Mouse (Mus musculus) erythroblast, embryonic 14.5 days (primary cell): Measurements from ENCODE around the gene Hist1h2af. TPM values are rescaled to one million over a fixed set of nuclear protein-coding genes. Genes with fewer than 3 reads are reported as not detected.
"Not testable (repeated sequence)": the region's sequence is repeated elsewhere in the genome, so short reads cannot be mapped to it uniquely, and the experiment has no call there.

Experiments used
- H3K27me3 ChIP-seq: 2 replicates; pipeline ENCODE4 v1.6.1; 2012; ENCODE audit warnings: inconsistent platforms; ENCODE audit not compliant: control insufficient read depth
- H3K36me3 ChIP-seq: 2 replicates; pipeline ENCODE4 v1.6.1; 2012; ENCODE audit warnings: mild to moderate bottlenecking, inconsistent platforms; ENCODE audit not compliant: control insufficient read depth
- H3K4me1 ChIP-seq: 2 replicates; pipeline ENCODE4 v1.6.1; 2012; ENCODE audit warnings: inconsistent platforms; ENCODE audit not compliant: control insufficient read depth
- H3K4me3 ChIP-seq: replicated peaks from 2 replicates; pipeline ENCODE3; 2012; ENCODE audit warnings: moderate library complexity, mild to moderate bottlenecking, inconsistent platforms
- H3K9me3 ChIP-seq: 2 replicates; pipeline ENCODE4 v1.6.1; 2012; ENCODE audit warnings: low read length, inconsistent platforms, mixed read lengths; ENCODE audit not compliant: control insufficient read depth
- GATA1 ChIP-seq: IDR thresholded peaks from 2 replicates; pipeline ENCODE4 v1.6.1; 2012; ENCODE audit warnings: low read length, inconsistent platforms, mixed read lengths
- TAL1 ChIP-seq: IDR thresholded peaks from 3 replicates; pipeline ENCODE4 v1.6.1; 2012; ENCODE audit warnings: low read length, inconsistent platforms, mixed read lengths
- polyA plus RNA-seq: library from polyadenylated mRNA; stranded (reverse); fragments of >175 nt; gene quantifications from 2 replicates; pipeline ENCODE4 v1.2.3, GENCODE M21; 2012

Gene Hist1h2af
- polyA plus RNA-seq, 1 experiment: 62.7 TPM

- H3K4me1 ChIP-seq: peaks cover 43% of the 10 kb centered on the region
- no peaks in the 10 kb centered on the region for H3K9me3 ChIP-seq
- TF ChIP-seq GATA1: no peak
- no peak for TF ChIP-seq TAL1
- H3K4me3 ChIP-seq: peak within 1 kb of the TSS; percentile 80
- no peaks in the 10 kb centered on the region for H3K36me3 ChIP-seq
- no peaks in the 10 kb centered on the region for H3K27me3 ChIP-seq
Measured at GRCm38 (mm10) chr13:23530901-23531875, 2.5 kb upstream of the Hist1h2af start, which contains the start of gene Hist1h4h. Gene Hist1h4h (plus strand): TSS chr13:23531050.

DNA sequence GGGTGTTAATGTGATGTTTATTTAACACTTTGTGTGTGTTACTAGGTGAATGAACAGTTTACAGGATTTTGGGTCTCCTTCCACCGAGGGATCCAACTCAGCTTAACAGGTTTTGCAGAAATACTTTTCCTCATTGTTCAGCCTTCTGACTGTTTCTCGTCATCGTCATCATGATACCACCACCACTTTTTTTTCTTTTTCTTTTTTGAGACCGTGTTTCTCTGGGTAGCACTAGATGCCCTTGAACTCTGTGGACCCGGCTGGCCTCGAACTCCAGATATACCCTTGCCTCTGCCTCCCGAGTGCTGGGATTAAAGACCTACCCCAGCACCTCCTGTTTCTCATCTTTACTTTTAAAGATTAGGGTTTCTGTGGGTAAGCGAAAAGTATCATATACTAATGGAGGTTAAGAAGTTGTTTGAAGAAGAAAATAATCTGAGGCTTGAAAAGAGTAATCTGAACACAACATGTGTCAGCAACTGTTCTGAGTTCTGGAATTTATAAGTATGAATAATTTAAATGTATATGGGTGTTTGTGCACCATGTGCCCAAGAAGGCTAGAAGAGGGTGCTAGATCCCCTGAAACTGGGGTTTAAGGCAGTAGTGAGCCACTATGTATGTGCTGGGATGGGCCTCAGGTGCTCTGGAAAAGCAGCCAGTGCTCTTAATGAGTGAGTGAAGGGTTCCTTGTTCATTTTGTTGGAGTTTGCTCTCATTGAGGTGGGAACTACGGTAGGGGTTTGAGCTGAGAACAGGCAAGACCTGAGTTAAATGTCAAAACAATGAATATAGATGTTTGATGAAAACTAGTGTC, 1.2 kb upstream of the Hist1h2af start:
- Histone ChIP-seq H3K27me3 (no peaks in the 10 kb centered on the region), H3K9me3 (no peaks in the 10 kb centered on the region), H3K4me1 (peaks cover 43% of the 10 kb centered on the region), H3K36me3 (peaks cover 7% of the 10 kb centered on the region), H3K4me3 (peak overlapping the region; percentile 80)
- no peak for TF ChIP-seq GATA1
- TF ChIP-seq TAL1: no peak

DNA sequence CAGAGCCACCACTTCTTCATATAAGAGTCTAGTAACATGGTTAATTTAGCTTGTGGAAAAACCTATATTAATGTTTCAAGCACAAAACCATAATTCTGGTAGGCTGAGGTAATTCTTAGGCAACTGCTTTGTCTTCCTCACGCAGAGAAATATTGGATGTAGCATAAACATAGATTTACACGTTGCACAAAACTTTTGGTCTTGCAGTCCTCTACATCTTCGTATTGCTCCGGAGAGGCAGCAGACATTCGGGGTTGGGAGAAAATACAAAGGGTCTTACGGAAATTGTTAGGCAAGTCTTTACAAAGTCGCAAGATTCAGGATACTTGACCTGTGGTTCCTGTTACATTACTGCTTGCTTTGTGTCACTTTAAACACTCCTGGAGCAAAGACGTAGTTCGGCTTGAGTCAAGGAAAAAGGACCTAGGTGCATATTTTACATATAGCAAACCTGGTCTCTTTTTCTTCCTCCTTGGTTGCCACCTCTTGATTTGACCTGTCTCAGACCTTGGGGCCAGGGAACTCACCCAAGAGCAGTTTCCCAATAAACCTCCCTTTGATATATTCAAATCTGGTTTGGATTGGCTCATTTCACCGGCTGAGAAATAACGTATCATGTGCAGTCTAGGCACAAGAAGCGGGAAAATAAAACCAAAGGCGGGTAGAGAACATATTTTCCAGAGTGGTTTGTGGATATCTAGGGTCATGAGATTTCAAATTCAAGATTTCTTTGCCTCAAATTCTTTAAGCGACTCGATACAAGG, 844 bp downstream of the Hist1h2af start:
- H3K4me3 ChIP-seq: peak overlapping the region; percentile 82
- no peaks in the 10 kb centered on the region for H3K27me3 ChIP-seq
- H3K9me3 ChIP-seq: no peaks in the 10 kb centered on the region
- peaks cover 51% of the 10 kb centered on the region for H3K4me1 ChIP-seq
- H3K36me3 ChIP-seq: peaks cover 23% of the 10 kb centered on the region
- TF ChIP-seq GATA1 (no peak), TAL1 (no peak)

DNA sequence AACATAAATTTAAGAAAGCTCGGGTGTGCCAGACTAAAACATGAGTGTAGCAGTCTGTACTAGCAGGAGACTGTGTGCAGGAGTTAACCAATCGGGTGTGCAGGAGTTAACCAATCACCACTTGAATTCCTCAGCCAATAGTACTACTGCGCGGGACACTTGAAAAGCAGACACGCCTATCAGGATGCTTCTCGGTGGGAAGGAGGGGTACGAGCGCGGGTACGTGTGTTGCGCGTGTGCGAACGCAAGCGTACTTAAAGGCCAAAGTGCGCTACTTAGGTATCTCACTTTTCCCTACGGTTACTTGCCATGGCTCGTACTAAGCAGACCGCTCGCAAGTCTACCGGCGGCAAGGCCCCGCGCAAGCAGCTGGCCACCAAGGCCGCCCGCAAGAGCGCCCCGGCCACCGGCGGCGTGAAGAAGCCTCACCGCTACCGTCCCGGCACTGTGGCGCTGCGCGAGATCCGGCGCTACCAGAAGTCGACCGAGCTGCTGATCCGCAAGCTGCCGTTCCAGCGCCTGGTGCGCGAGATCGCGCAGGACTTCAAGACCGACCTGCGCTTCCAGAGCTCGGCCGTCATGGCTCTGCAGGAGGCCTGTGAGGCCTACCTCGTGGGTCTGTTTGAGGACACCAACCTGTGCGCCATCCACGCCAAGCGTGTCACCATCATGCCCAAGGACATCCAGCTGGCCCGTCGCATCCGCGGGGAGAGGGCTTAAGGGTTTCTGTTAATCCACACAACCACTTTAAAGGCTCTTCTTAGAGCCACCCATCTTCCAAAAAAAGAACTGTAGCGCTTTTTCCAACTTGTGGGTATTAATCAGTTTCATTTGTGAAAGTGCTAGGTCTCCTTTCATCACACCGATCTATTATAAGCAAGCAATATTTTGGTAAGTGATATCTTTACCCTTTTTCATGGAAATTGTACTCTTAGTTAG, 1.7 kb downstream of the Hist1h2af start, which contains the start of gene Hist1h3g:
Hist1h3g (plus strand) TSS at position 286 of the 939 bp plus-strand sequence.
- H3K27me3 ChIP-seq, H3K9me3 ChIP-seq: not testable (repeated sequence)
- peak within 1 kb of the TSS; percentile 82 for H3K4me3 ChIP-seq
- peaks cover 27% of the 10 kb centered on the region for H3K36me3 ChIP-seq
- H3K4me1 ChIP-seq: peaks cover 49% of the 10 kb centered on the region

DNA sequence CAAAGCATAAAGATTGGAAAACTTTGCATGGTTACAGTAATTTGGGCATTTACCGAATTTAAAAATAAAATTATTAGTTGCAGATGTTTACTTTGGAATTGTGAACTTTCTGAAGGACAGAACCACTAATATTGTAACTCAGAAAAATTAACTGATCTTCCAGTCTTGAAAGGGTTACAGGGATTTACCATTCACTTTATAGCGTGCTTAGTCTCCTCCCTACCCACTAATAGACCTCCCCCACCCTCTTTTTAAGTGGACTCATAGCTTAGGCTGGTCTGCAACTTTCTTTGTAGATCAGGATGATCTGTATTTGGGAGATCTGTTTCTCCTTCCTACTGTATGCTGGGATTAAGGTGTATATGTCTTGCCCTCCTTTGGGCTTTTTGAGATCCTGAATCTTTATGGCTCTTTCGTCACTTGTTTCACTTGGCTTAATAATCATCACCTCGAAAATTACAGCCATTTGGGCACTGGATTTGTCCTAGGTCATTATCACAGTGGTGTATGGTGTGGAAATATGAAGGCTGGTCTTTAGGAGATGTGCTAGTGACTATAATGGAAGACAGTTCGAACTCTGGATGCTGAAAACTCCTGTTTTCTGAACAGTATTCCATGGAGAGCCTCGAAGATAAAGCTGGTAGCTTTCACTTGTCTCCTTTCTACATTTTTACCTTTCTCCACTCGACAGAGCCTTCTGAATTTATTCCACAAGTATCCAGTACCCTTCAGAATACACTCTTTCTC, 2.5 kb downstream of the Hist1h2af start:
- Histone ChIP-seq H3K36me3 (peaks cover 32% of the 10 kb centered on the region), H3K4me3 (peak overlapping the region; percentile 75), H3K27me3 (no peaks in the 10 kb centered on the region), H3K4me1 (peaks cover 56% of the 10 kb centered on the region), H3K9me3 (no peaks in the 10 kb centered on the region)
- TF ChIP-seq GATA1 (no peak), TAL1 (no peak)

DNA sequence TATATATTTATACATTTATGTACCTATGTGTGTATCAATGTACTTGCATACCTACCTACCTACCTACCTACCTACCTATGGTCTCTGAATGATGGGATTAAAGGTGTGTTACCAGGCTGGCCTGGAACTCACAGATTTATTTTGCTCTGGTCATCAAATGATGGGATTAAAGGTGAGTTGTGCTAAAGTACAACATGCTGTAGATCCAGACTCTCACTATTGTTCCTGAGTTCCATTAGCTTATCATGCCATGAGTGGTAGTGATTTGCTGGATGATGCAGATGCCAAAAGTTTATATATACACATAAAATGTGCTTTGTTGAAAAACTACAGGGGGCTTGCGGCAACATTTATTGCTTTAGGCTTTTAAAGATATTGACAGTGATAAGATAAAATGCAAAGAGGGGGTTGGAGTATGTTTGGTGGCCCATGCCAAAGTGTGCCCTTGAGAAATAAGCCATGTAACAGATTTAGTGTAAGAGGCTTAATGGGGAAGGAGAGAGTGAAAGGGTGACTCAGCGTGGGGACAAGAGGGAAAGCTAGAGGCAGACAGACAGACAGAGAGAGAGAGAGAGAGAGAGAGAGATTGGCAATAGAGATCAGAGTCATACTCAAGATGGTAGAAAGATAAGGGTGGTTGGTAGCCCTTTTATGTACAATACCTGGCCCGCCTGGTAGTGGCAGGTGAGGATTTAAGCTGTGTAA, 3.5 kb downstream of the Hist1h2af start:
- Histone ChIP-seq H3K4me3 (peak overlapping the region; percentile 75), H3K36me3 (peaks cover 32% of the 10 kb centered on the region), H3K27me3 (no peaks in the 10 kb centered on the region), H3K9me3 (no peaks in the 10 kb centered on the region), H3K4me1 (peaks cover 60% of the 10 kb centered on the region)
- peak; percentile 30; the same call in 1 of the 2 replicates for TF ChIP-seq GATA1
- no peak for TF ChIP-seq TAL1

- peaks cover 51% of the 10 kb centered on the region for H3K4me1 ChIP-seq
- H3K27me3 ChIP-seq: no peaks in the 10 kb centered on the region
- peak overlapping the region; percentile 17 for H3K4me3 ChIP-seq
- H3K9me3 ChIP-seq: no peaks in the 10 kb centered on the region
- TF ChIP-seq GATA1: no peak
- TF ChIP-seq TAL1: no peak
- H3K36me3 ChIP-seq: peaks cover 32% of the 10 kb centered on the region
Measured at GRCm38 (mm10) chr13:23538249-23538648, 4.5 kb downstream of the Hist1h2af start.

GRCm38 (mm10) chr13:23539821-23540220, 6.1 kb downstream of the Hist1h2af start:
- H3K27me3 ChIP-seq, H3K9me3 ChIP-seq, H3K4me3 ChIP-seq: not testable (repeated sequence)
- H3K36me3 ChIP-seq: peaks cover 32% of the 10 kb centered on the region
- H3K4me1 ChIP-seq: peaks cover 52% of the 10 kb centered on the region
